ENCODE assay signal across 13 mouse cellular contexts in the genomic region with DNA sequence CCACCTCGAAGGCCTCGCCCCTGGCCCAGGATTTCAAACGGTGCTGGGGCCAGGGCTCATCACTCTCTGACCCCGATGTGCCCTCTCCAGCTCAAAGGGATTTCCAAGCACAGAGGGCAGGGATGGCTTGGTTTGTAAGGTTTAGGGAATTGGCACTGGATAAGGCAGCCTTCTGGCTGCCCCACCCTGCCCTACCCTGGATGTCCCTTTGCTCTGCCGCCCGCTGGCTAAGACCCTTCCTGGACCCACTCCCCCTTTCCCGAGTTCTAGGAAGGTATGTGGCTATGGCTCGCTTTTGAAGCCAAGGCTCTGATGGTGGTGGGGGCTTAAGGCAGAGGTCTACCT. TPM values are rescaled to one million over a fixed set of nuclear protein-coding genes. Genes with fewer than 3 reads are reported as not detected.
DNase-seq lines count a peak whose midpoint lies in the region; ATAC-seq lines count a peak whose summit lies in the region.
"Had no signal": no experiment of that assay in that cellular context is flagged by ENCODE, and none has a peak within 500 bp of the region (broad histone marks: within the 10 kb centered on the region; RNA-seq: fewer than 3 reads in every experiment).

No protein-coding gene starts in this region.

- H3K9me3 ChIP-seq in liver, embryonic 12.5 days (replicated peaks), result no peaks in the 10 kb centered on the region
- H3K9me3 ChIP-seq in forebrain, embryonic 12.5 days, result peaks cover 7% of the 10 kb centered on the region; the same call in 1 of the 2 replicates
- H3K9me3 ChIP-seq in intestine, embryonic 15.5 days, result no peaks in the 10 kb centered on the region
- no peaks in the 10 kb centered on the region; the same call in 1 of the 2 replicates for H3K9me3 ChIP-seq in neural tube, embryonic 15.5 days (replicated peaks)

- H3K9ac ChIP-seq in liver, embryonic 12.5 days, result no peak overlapping the region
- H3K9ac ChIP-seq in forebrain, embryonic 12.5 days, result no peak overlapping the region
- H3K9ac ChIP-seq in intestine, embryonic 15.5 days, result peak overlapping the region; percentile 21; the same call in 1 of the 2 replicates
- no peak overlapping the region for H3K9ac ChIP-seq in neural tube, embryonic 15.5 days (replicated peaks)

- H3K4me2 ChIP-seq in liver, embryonic 12.5 days, result peak overlapping the region; percentile 12
- peak overlapping the region; percentile 45 for H3K4me2 ChIP-seq in forebrain, embryonic 12.5 days
- H3K4me2 ChIP-seq in intestine, embryonic 15.5 days (replicated peaks), result peak overlapping the region; percentile 52
- H3K4me2 ChIP-seq in neural tube, embryonic 15.5 days, result peak overlapping the region; percentile 47

- ATAC-seq in liver, embryonic 12.5 days, result no peak
- ATAC-seq in forebrain, embryonic 12.5 days (ENCODE audit: low FRiP score), result peak; percentile 52; the same call in 1 of the 2 replicates
- 0 out of 2 replicates have a peak, but pooled peaks have one; percentile 8 for ATAC-seq in intestine, embryonic 15.5 days
- ATAC-seq in neural tube, embryonic 15.5 days (ENCODE audit: low FRiP score), result no peak

- H3K27me3 ChIP-seq in liver, embryonic 12.5 days (replicated peaks), result peaks cover 26% of the 10 kb centered on the region
- peaks cover 72% of the 10 kb centered on the region for H3K27me3 ChIP-seq in forebrain, embryonic 12.5 days
- H3K27me3 ChIP-seq in intestine, embryonic 15.5 days (replicated peaks), result peaks cover 9% of the 10 kb centered on the region; the same call in 1 of the 2 replicates
- H3K27me3 ChIP-seq in neural tube, embryonic 15.5 days (replicated peaks), result peaks cover 49% of the 10 kb centered on the region

- H3K27ac ChIP-seq in liver, embryonic 12.5 days, result no peak overlapping the region
- H3K27ac ChIP-seq in forebrain, embryonic 12.5 days, result peak overlapping the region; percentile 85
- no peak overlapping the region for H3K27ac ChIP-seq in intestine, embryonic 15.5 days
- no peak overlapping the region for H3K27ac ChIP-seq in neural tube, embryonic 15.5 days (replicated peaks)
- H3K27ac ChIP-seq: layer of hippocampus, adult 2 months had no signal

- no peaks in the 10 kb centered on the region for H3K36me3 ChIP-seq in liver, embryonic 12.5 days
- H3K36me3 ChIP-seq in forebrain, embryonic 12.5 days (replicated peaks), result no peaks in the 10 kb centered on the region
- H3K36me3 ChIP-seq in intestine, embryonic 15.5 days, result no peaks in the 10 kb centered on the region
- H3K36me3 ChIP-seq in neural tube, embryonic 15.5 days, result no peaks in the 10 kb centered on the region

- intact Hi-C loops in left cerebral cortex, postnatal 14 days (cut with DNase I), result no loop called here
- intact Hi-C loops in left cerebral cortex, postnatal 36 days (cut with DNase I), result no loop called here

- no peaks in the 10 kb centered on the region for H3K4me1 ChIP-seq in liver, embryonic 12.5 days
- peaks cover 29% of the 10 kb centered on the region for H3K4me1 ChIP-seq in forebrain, embryonic 12.5 days
- H3K4me1 ChIP-seq in intestine, embryonic 15.5 days (replicated peaks), result peaks cover 3% of the 10 kb centered on the region
- H3K4me1 ChIP-seq in neural tube, embryonic 15.5 days, result peaks cover 12% of the 10 kb centered on the region
- H3K4me1 ChIP-seq: megakaryocyte, embryonic 14.5 days had no signal

- DNase-seq in liver, result no peak
- DNase-seq in left cerebral cortex, postnatal 14 days (ENCODE audit: low spot score in 2 of 2), result no peak
- no peak for DNase-seq in left cerebral cortex, postnatal 36 days (ENCODE audit: low spot score in 2 of 2)
- DNase-seq: gastrocnemius, postnatal 36 days; right cerebral cortex, postnatal 14 days; thymus, postnatal 14 days had no signal

- 21% methylated on average over 8 of the region's 8 CpGs for WGBS in liver, embryonic 12.5 days (ENCODE audit: insufficient replicate concordance)
- 3% methylated on average over 8 of the region's 8 CpGs for WGBS in forebrain, embryonic 12.5 days
- 22% methylated on average over 8 of the region's 8 CpGs for WGBS in intestine, embryonic 15.5 days
- 18% methylated on average over 8 of the region's 8 CpGs for WGBS in neural tube, embryonic 15.5 days

- no peak overlapping the region for H3K4me3 ChIP-seq in liver, embryonic 12.5 days
- no peak overlapping the region for H3K4me3 ChIP-seq in forebrain, embryonic 12.5 days (replicated peaks)
- H3K4me3 ChIP-seq in intestine, embryonic 15.5 days (replicated peaks), result peak overlapping the region; percentile 19; the same call in 1 of the 2 replicates
- H3K4me3 ChIP-seq in neural tube, embryonic 15.5 days (replicated peaks), result no peak overlapping the region
- H3K4me3 ChIP-seq: layer of hippocampus, adult 2 months; megakaryocyte, embryonic 14.5 days had no signal

RNA-seq across cellular contexts. Expression of a gene that starts 30.4 kb away (rescaled TPM):
- polyA plus RNA-seq in liver, embryonic 12.5 days (2016; fragmentation: Nextera tagmentation; extraction: Ambion mirVana), result 4.7 and 5.0 TPM in 2 replicates
- 0.64 and 0.77 TPM in 2 replicates for polyA plus RNA-seq in forebrain, embryonic 12.5 days (2016; fragmentation: Nextera tagmentation; extraction: Ambion mirVana)
- 4.1 and 4.5 TPM in 2 replicates for polyA plus RNA-seq in intestine, embryonic 15.5 days (2015; fragmentation: Nextera tagmentation; extraction: Ambion mirVana)
- polyA plus RNA-seq in neural tube, embryonic 15.5 days (2015; fragmentation: Nextera tagmentation; extraction: Ambion mirVana), result 1.1 and 2.3 TPM in 2 replicates
- total RNA-seq in left cerebral cortex, postnatal 14 days (2021), result 1 to 10 TPM; 1.5 to 1.8 TPM
- total RNA-seq in left cerebral cortex, postnatal 36 days (2021), result 1 to 10 TPM; 1.8 to 2.3 TPM
- total RNA-seq: MEL had no signal

RNA-seq across cellular contexts. Expression of a gene that starts 42.9 kb away (rescaled TPM):
- not detected in 2 replicates for polyA plus RNA-seq in liver, embryonic 12.5 days (2016; fragmentation: Nextera tagmentation; extraction: Ambion mirVana)
- polyA plus RNA-seq in forebrain, embryonic 12.5 days (2016; fragmentation: Nextera tagmentation; extraction: Ambion mirVana), result 16.2 and 19.5 TPM in 2 replicates
- not detected in 2 replicates for polyA plus RNA-seq in intestine, embryonic 15.5 days (2015; fragmentation: Nextera tagmentation; extraction: Ambion mirVana)
- polyA plus RNA-seq in neural tube, embryonic 15.5 days (2015; fragmentation: Nextera tagmentation; extraction: Ambion mirVana), result 0.18 TPM in 1 of 2 replicates, not detected in the other
- not detected for total RNA-seq in left cerebral cortex, postnatal 14 days (2021)
- not detected for total RNA-seq in left cerebral cortex, postnatal 36 days (2021)
- total RNA-seq: gastrocnemius, postnatal 36 days; MEL had no signal

Comparison
In these comparisons a context has a peak if more than half of its experiments do, and no peak if none do; other contexts are left out.
1. ATAC-seq: peak in forebrain, embryonic 12.5 days (single experiment) and intestine, embryonic 15.5 days (single experiment); none in liver, embryonic 12.5 days (single experiment) and neural tube, embryonic 15.5 days (single experiment).
2. RNA of a gene that starts 42.9 kb away (polyA plus RNA-seq): 16.2 to 19.5 TPM in forebrain, embryonic 12.5 days; 0.18 TPM in neural tube, embryonic 15.5 days, not detected in liver, embryonic 12.5 days and not detected in intestine, embryonic 15.5 days; every median in the first group is over 10 times any median in the second.
3. Peak in every context shown above with its lines, with median percentiles within 50 percentile points of each other: H3K4me2 ChIP-seq.